Mouse (Mus musculus) thymus, adult 2 months (tissue): ENCODE results near the gene Slc22a1. TPM values are rescaled to one million over a fixed set of nuclear protein-coding genes. Genes with fewer than 3 reads are reported as not detected.
"Not testable (repeated sequence)": the region's sequence is repeated elsewhere in the genome, so short reads cannot be mapped to it uniquely, and the experiment has no call there.

Experiments used
- DNase-seq: peaks from one replicate; pipeline ENCODE4 v3.0.0; 2021
- H3K27ac ChIP-seq: fragments of 200-500 bp; 2 replicates; pipeline ENCODE4 v1.5.1; 2012; ENCODE audit warnings: low read length, control low read depth; ENCODE audit not compliant: control insufficient read depth, insufficient read depth
- H3K27me3 ChIP-seq: fragments of 200-500 bp; 2 replicates; pipeline ENCODE4 v1.6.1; 2012; ENCODE audit warnings: mild to moderate bottlenecking, low read length, moderate library complexity, mixed read lengths; ENCODE audit not compliant: control insufficient read depth, insufficient read depth
- H3K36me3 ChIP-seq: fragments of 200-500 bp; 2 replicates; pipeline ENCODE4 v1.6.1; 2012; ENCODE audit warnings: mild to moderate bottlenecking, low read length, moderate library complexity; ENCODE audit not compliant: control insufficient read depth, insufficient read depth
- H3K4me1 ChIP-seq: fragments of 200-500 bp; replicated peaks from 2 replicates; pipeline ENCODE4 v1.6.1; 2012; ENCODE audit warnings: low read length; ENCODE audit not compliant: control insufficient read depth, insufficient read depth
- H3K4me3 ChIP-seq: fragments of 200-500 bp; 2 replicates; pipeline ENCODE4 v1.5.1; 2012; ENCODE audit warnings: mild to moderate bottlenecking, low read length, control low read depth, moderate library complexity; ENCODE audit not compliant: control insufficient read depth, insufficient read depth
- CTCF ChIP-seq: fragments of 200-500 bp; IDR thresholded peaks from 2 replicates; pipeline ENCODE4 v1.5.1; 2012; ENCODE audit warnings: mild to moderate bottlenecking, control low read depth, low read length, moderate library complexity, borderline replicate concordance; ENCODE audit not compliant: control insufficient read depth, poor library complexity, insufficient read depth; ENCODE audit errors: extremely low read depth
- POLR2A ChIP-seq: fragments of 200-500 bp; IDR thresholded peaks from 2 replicates; pipeline ENCODE4 v1.6.1; 2012; ENCODE audit warnings: mild to moderate bottlenecking, low read length, control low read depth, moderate library complexity; ENCODE audit not compliant: control insufficient read depth, poor library complexity, insufficient read depth; ENCODE audit errors: extremely low read depth
- WGBS: fragments of 180-500 bp; shearing (Covaris S2); methylation state at CpG from one replicate; pipeline ENCODE4 v1.1.7; 2018; 5-methylcytosine and 5-hydroxymethylcytosine counted together
- polyA plus RNA-seq: library from polyadenylated mRNA; depleted of rRNA; stranded (reverse); fragments of >200 nt; gene quantifications from 2 replicates; pipeline ENCODE4 v1.2.3, GENCODE M21; 2012

The Slc22a1 gene
- polyA plus RNA-seq, 1 experiment: 0.80 TPM

DNA sequence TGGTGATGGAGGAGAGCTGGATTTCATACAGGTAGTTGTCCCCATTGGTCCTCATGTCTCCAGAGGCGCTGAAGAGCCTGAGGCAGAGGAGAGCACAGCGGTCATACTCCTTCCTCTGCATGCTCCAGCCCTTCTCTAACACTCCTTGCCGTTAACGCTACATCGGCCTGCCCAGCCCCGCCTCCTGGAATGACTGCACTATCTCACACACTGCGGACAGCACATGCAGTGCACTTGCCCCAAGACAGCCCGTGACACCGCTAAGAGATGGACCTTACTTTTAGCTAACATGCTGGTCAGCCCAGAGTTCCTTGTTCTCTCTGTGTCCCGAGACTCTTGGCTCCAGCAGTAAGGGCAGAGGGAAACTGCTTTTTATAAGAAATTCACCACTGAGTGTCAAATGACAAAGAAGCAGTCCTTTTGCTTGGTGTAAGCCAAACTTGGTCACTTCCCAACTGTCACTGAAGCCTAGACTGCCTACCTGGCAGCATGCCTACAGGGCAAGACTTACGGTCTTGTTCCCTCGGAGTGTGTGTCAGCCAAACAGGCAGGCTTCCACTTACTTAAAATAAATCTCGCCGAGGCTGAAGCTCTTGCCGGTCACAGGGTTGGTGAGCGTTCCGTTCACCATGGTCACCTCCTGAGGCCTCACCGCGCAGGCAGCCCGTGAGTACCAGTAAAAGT, 12.9 kb upstream of the Slc22a1 start:
- H3K4me3 ChIP-seq: no peak overlapping the region
- H3K36me3 ChIP-seq: peaks cover 18% of the 10 kb centered on the region
- H3K27me3 ChIP-seq: no peaks in the 10 kb centered on the region
- TF ChIP-seq POLR2A: no peak
- no peak for TF ChIP-seq CTCF
- WGBS: 93% methylated on average over 20 of the region's 20 CpGs
- DNase-seq: no peak
- H3K27ac ChIP-seq: no peak overlapping the region
- H3K4me1 ChIP-seq: 0 out of 2 replicates have a peak, but pooled peaks cover 4% of the 10 kb centered on the region

DNA sequence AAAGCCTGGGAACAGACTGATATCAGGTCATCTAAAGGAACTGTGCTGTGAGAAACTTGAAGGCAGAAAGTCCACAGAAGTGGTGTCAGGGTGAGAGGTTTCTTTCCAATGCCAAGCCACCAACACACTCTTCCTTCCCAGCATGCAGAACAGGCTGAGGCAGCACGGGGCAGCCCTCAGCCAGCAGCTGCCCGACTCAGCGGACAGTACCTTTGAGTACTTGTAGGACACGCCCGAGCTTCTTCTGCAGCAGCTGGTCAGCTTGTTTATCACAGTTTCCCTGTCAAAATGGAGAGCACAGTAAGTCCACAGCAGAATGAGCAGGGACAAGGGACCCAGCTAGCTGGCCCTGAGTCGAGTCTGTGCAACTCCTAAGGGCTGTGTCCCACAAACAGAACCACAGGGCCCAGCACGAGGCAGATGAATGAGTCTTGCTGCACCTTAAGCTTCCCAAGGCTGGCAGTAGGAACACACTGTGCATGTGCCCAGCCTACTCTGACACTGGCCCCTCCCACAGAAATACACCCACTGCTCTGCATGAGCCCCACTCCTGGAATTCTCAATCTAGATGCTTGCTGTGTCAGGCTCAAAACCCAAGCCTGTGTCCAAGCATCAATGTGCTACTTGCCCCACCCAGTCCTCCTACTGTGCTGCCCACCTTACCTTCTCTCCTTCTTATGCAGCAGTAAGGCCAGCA, 9.4 kb upstream of the Slc22a1 start:
- TF ChIP-seq POLR2A: no peak
- TF ChIP-seq CTCF: no peak
- no peak overlapping the region for H3K27ac ChIP-seq
- H3K4me1 ChIP-seq: no peaks in the 10 kb centered on the region
- no peak overlapping the region for H3K4me3 ChIP-seq
- H3K36me3 ChIP-seq: peaks cover 15% of the 10 kb centered on the region
- H3K27me3 ChIP-seq: no peaks in the 10 kb centered on the region
- DNase-seq: no peak
- WGBS: 92% methylated on average over 7 of the region's 7 CpGs

DNA sequence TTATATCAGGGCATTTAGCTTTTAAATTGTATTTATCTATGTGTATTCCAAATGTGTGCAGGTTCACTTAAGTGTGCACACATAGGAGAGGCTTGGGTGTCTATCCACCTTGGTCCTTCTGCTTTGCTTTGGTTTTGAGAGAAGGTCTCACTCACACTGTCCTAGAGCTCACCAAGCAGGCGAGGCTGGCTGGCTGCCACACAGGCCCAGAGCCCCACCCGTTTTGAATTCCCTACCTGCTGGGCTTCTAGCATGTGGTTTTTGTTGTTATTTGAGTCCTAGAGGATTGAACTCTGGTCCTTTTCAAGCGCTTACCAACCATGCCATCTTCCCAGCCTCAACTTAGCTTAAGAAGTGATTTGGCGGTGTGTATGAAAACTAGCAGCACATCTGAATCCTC, 8.8 kb upstream of the Slc22a1 start:
- no peak for TF ChIP-seq CTCF
- TF ChIP-seq POLR2A: no peak
- H3K4me1 ChIP-seq: no peaks in the 10 kb centered on the region
- no peaks in the 10 kb centered on the region for H3K27me3 ChIP-seq
- H3K4me3 ChIP-seq: no peak overlapping the region
- H3K27ac ChIP-seq: no peak overlapping the region
- 95% methylated on average over 4 of the region's 4 CpGs for WGBS
- H3K36me3 ChIP-seq: peaks cover 15% of the 10 kb centered on the region
- no peak for DNase-seq

DNA sequence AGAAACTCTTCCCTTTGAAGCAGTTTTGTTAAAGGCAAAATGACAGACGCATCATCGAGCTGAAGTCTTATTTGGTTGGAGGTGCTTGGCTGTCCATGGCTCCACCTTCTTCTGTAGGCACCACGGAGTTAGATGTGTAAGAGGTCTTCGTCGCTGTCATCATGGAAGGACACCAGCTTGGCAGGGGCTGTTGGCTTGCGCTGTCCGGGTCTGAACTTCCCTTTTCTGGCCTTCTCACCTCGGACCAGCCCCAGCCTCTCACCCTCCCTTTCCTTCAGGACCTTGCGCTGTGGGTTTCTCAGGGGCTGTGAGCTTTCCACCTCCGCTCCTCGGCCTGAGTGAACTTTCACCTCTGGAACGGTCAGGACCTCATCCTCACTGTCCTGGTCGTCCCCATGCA, 8.0 kb upstream of the Slc22a1 start:
- Histone ChIP-seq H3K36me3 (peaks cover 15% of the 10 kb centered on the region), H3K27ac (no peak overlapping the region), H3K27me3 (no peaks in the 10 kb centered on the region), H3K4me1 (no peaks in the 10 kb centered on the region), H3K4me3 (no peak overlapping the region)
- no peak for TF ChIP-seq CTCF
- no peak for TF ChIP-seq POLR2A
- DNase-seq: no peak
- WGBS: 86% methylated on average over 13 of the region's 13 CpGs

GRCm38 (mm10) chr17:12678261-12678660, 2.6 kb upstream of the Slc22a1 start:
- Histone ChIP-seq H3K4me1 (peaks cover 6% of the 10 kb centered on the region), H3K36me3 (no peaks in the 10 kb centered on the region), H3K4me3 (no peak overlapping the region), H3K27me3 (no peaks in the 10 kb centered on the region), H3K27ac (no peak overlapping the region)
- TF ChIP-seq POLR2A: no peak
- no peak for TF ChIP-seq CTCF
- no peak for DNase-seq

DNA sequence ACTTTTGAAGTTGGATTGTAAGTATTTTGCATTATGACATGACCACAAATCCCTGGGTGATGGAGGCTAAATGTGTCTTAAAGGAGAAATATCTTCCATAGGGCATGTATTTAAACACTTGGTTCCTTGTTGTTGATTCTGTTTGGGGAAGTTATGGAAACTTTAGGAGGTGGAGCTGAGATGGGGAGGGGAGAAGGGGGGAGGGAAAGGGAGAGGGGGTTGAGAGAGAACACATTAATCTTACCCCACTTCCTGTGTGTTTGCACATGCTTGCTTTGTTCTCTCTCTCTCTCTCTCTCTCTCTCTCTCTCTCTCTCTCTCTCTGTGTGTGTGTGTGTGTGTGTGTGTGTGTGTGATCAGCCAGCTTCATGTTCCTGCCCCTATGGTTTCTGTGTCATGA, 1.5 kb upstream of the Slc22a1 start:
- Histone ChIP-seq H3K4me1 (peaks cover 6% of the 10 kb centered on the region), H3K27me3 (no peaks in the 10 kb centered on the region), H3K27ac (no peak overlapping the region), H3K4me3 (no peak overlapping the region), H3K36me3 (no peaks in the 10 kb centered on the region)
- DNase-seq: no peak
- no peak for TF ChIP-seq POLR2A
- TF ChIP-seq CTCF: no peak

DNA sequence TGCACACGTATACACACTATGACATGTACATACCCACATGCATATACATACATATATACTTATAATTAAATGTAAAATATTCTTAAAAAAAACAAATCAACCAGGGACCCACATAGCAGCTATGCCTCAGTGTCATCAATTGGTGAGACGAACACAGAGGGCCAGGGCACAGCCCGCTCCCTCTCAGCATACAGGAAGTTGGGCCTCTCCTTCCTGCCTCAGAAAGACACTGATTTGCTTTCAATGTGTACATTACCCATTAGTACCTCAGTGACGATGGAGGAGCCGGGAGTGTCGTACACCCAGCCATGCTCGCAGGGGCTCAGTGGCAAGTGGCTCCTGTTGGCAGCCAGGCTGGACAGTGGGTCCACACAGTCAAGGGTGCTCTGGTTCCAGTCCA, 649 bp downstream of the Slc22a1 start:
- not testable (repeated sequence) for H3K27ac ChIP-seq, H3K4me1 ChIP-seq, H3K27me3 ChIP-seq, H3K4me3 ChIP-seq, DNase-seq, H3K36me3 ChIP-seq
- WGBS: 83% methylated on average over 7 of the region's 7 CpGs
